Mouse (Mus musculus) hindbrain, postnatal 0 days (tissue): Measurements from ENCODE around the gene Atp2b2. TPM values are rescaled to one million over a fixed set of nuclear protein-coding genes. Genes with fewer than 3 reads are reported as not detected.

Experiments
- ATAC-seq: fragments of 200-750 bp; cut with Nextera tagmentation; 2 replicates; pipeline ENCODE4 v1.8.0; 2017; ENCODE audit warnings: mild to moderate bottlenecking, moderate TSS enrichment, moderate library complexity
- DNase-seq: peaks from one replicate; pipeline ENCODE4 v3.0.0-alpha.2; 2015; ENCODE audit warnings: low spot score
- H3K27ac ChIP-seq: fragments of 300-500 bp; sonication (generic); 2 replicates; pipeline ENCODE4 v1.5.1; 2014; ENCODE audit warnings: mild to moderate bottlenecking
- H3K27me3 ChIP-seq: fragments of 300-500 bp; sonication (generic); 2 replicates; pipeline ENCODE4 v1.6.1; 2014; ENCODE audit warnings: low read length, mixed read lengths; ENCODE audit not compliant: insufficient read depth
- H3K36me3 ChIP-seq: fragments of 300-500 bp; sonication (generic); 2 replicates; pipeline ENCODE4 v1.6.1; 2014; ENCODE audit warnings: low read length, mixed read lengths; ENCODE audit not compliant: insufficient read depth
- H3K4me1 ChIP-seq: fragments of 300-500 bp; sonication (generic); 2 replicates; pipeline ENCODE4 v1.6.1; 2014; ENCODE audit warnings: antibody characterized with exemption, low read length, mixed read lengths; ENCODE audit not compliant: insufficient read depth
- H3K4me2 ChIP-seq: fragments of 300-500 bp; sonication (generic); 2 replicates; pipeline ENCODE4 v1.6.1; 2014; ENCODE audit warnings: low read depth, mild to moderate bottlenecking, low read length, moderate library complexity, mixed read lengths
- H3K4me3 ChIP-seq: fragments of 300-500 bp; sonication (generic); 2 replicates; pipeline ENCODE4 v1.5.1; 2014; ENCODE audit warnings: low read length
- H3K9ac ChIP-seq: fragments of 300-500 bp; sonication (generic); replicated peaks from 2 replicates; pipeline ENCODE4 v1.6.1; 2014; ENCODE audit warnings: mild to moderate bottlenecking, low read length, moderate library complexity, mixed read lengths
- H3K9me3 ChIP-seq: fragments of 300-500 bp; sonication (generic); 2 replicates; pipeline ENCODE4 v1.6.1; 2016; ENCODE audit warnings: low read length, mixed read lengths
- CTCF ChIP-seq: IDR thresholded peaks from 2 replicates; pipeline ENCODE4 v1.5.1; 2016; ENCODE audit warnings: antibody characterized with exemption, control low read depth, low read depth
- WGBS: fragments of 180-500 bp; shearing (Covaris S2); extraction: QIAGEN DNeasy Blood & Tissue Kit; methylation state at CpG from one replicate; pipeline ENCODE4 v1.1.7; 2014; 5-methylcytosine and 5-hydroxymethylcytosine counted together
- polyA plus RNA-seq: library from polyadenylated mRNA; unstranded; fragments of >200 nt; fragmentation: Nextera tagmentation; extraction: Ambion mirVana; gene quantifications from 2 replicates; pipeline ENCODE4 v1.2.1, GENCODE M21; 2015
- total RNA-seq: library from RNA; depleted of rRNA; stranded (reverse); fragments of >200 nt; gene quantifications from 2 replicates; pipeline ENCODE4 v1.2.3, GENCODE M21; 2014

The Atp2b2 gene
- total and polyA plus RNA-seq, 2 experiments from 2014 or later, result 58.8 to 127 TPM

DNA sequence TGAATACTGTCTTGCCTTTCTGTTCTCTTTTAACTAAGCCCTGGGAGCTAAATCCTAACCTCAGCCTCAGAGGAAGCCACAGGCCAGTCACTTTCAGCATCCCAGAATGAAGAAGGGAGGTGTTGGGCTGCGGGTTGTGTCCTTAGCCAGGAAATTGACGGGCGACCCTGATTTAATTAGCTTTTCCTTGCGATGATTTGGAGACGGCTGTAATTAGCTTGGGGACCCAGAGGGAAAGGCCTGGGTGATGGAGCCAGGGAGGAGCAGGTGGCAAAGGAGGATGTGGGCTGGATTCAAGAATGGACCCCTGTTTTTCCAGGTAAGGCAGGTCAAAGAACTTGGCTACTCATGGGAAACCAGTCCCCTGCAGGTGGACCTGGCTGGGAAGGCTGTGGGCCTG, 138.0 kb downstream of the Atp2b2 start:
- DNase-seq, result peak; percentile 61
- 36% methylated on average over 5 of the region's 5 CpGs for WGBS

DNA sequence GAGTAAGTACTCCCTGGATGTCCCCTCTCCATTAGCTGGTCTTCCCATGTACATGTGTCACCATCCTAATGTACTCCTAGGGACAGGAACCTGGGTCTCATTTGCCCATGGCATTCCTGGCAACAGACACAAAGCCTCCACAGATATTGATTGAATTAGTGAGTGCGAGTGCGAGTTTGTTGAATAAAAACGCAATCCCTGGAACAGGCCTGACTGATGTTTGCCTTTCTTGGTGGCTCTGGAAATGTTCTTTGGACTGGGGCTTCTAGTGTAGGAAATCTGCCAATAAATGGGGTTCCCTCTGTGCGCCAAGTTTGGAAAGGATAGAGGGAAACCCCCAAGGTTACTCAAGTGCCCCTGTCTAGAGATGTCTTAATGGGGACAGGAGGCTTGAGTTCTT, 146.4 kb downstream of the Atp2b2 start:
- Histone ChIP-seq H3K4me2 (no peak overlapping the region), H3K9me3 (no peaks in the 10 kb centered on the region), H3K4me1 (peaks cover 2% of the 10 kb centered on the region; the same call in 1 of the 2 replicates), H3K27me3 (no peaks in the 10 kb centered on the region), H3K4me3 (no peak overlapping the region), H3K27ac (no peak overlapping the region), H3K9ac (no peak overlapping the region), H3K36me3 (no peaks in the 10 kb centered on the region)
- DNase-seq (no peak), ATAC-seq (no peak)
- whole genome bisulfite sequencing, result 91% methylated on average over 4 of the region's 4 CpGs
- TF ChIP-seq CTCF, result no peak

More for the DNA sequence above, 138.0 kb downstream of the Atp2b2 start:
- no peak overlapping the region for H3K27ac ChIP-seq
- no peaks in the 10 kb centered on the region for H3K4me1 ChIP-seq
- no peak for TF ChIP-seq CTCF
- no peak overlapping the region for H3K4me3 ChIP-seq
- H3K4me2 ChIP-seq, result no peak overlapping the region
- H3K9ac ChIP-seq, result no peak overlapping the region
- ATAC-seq, result no peak
- no peaks in the 10 kb centered on the region for H3K9me3 ChIP-seq
- no peaks in the 10 kb centered on the region for H3K36me3 ChIP-seq
- no peaks in the 10 kb centered on the region for H3K27me3 ChIP-seq

DNA sequence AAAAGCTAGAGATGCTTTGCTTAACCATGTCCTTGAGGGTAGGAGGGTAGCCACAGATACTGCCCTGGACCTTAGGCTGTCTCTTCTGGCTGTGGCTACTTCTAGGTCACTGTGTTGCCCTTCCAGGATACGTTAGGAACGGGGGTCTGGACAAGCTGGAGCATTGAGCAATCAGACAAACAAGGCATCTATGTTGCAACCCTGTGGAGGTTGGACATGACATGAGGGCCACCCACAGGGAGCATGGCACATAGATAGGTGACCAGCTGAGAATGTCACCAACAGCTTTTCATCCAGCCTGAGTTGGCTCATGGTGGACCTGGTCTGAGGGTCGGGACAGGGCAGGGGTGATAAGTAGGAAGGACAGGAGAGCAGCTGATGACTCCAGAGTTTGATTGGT, 148.4 kb downstream of the Atp2b2 start:
- H3K9ac ChIP-seq, result no peak overlapping the region
- WGBS, result 76% methylated on average over 3 of the region's 3 CpGs
- H3K4me1 ChIP-seq, result peaks cover 8% of the 10 kb centered on the region
- H3K27me3 ChIP-seq, result no peaks in the 10 kb centered on the region
- H3K9me3 ChIP-seq, result no peaks in the 10 kb centered on the region
- ATAC-seq (no peak), DNase-seq (no peak)
- no peak for TF ChIP-seq CTCF
- no peak overlapping the region for H3K27ac ChIP-seq
- no peak overlapping the region for H3K4me3 ChIP-seq
- no peaks in the 10 kb centered on the region for H3K36me3 ChIP-seq
- H3K4me2 ChIP-seq, result no peak overlapping the region

DNA sequence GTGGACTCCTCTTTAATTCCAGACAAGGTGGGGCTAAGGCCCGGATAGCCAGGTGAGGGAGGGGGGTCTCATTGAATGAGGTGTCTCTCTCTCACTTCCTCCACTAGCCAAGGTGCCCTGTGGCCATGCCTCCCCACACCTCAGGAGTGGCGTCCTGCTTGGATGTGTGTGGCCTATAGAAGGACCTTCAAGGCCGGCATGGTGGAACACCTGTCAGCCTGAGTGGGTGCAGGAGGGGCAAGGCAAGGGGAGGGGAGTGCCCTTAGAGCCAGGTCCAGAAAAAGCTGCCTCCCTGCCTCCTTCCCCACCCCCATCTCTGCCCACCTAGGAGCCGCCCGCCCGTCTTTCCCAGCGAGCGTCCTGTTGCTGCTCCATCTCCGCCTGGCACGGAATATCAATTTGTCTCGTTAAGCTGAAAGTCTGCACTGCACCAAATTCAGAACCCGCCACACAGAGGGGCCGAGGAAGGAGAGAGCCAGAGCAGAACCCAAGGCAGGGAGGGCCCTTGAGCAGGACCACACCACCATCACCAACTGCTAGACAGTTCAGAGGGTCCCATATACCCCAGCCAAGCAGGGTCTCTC, 150.2 kb downstream of the Atp2b2 start:
- H3K36me3 ChIP-seq, result no peaks in the 10 kb centered on the region
- ATAC-seq (no peak), DNase-seq (peak; percentile 35)
- H3K27me3 ChIP-seq, result no peaks in the 10 kb centered on the region
- peaks cover 10% of the 10 kb centered on the region for H3K4me1 ChIP-seq
- H3K9ac ChIP-seq, result 0 out of 2 replicates have a peak overlapping the region, but pooled peaks have one; percentile 9
- 51% methylated on average over 13 of the region's 13 CpGs for WGBS
- H3K27ac ChIP-seq, result peak overlapping the region; percentile 76
- TF ChIP-seq CTCF, result no peak
- no peak overlapping the region for H3K4me3 ChIP-seq
- H3K4me2 ChIP-seq, result peak overlapping the region; percentile 77
- H3K9me3 ChIP-seq, result no peaks in the 10 kb centered on the region

DNA sequence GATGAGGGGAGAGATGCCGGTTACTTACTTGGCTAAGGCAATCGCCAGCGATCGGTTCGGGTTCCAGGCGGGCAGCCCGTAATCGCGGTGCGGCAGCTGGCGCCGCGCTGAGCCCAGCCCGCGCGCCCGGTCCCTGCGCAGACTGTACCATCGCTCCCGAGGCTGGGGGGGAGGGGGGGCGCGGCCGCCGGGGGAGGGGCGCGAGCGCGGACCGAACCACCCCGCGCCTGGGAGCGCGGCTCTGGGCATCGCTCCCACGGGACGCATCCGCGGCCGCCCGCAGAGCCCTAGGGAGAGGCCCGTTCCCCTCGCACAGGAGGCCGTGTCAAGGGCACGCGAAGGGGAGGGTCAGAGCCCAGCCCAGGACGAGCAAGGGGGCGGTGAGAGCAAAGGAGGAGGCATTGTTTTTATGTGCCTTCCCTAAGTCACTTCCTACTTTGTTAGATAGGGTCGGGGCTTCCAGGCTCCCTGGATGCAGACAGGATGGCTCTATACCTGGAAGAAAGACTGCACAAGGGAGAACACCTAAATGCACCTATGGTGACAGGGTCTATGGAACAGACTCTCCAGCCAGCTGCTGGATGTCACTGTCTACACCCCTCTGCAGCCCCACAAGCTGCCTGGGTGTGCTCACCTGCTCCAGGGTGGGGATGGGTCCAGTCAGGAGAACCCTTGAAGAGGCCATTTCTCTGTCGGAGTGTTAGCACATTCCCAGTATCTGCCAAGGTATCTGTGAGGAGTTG, 151.0 kb downstream of the Atp2b2 start:
- Histone ChIP-seq H3K27me3 (no peaks in the 10 kb centered on the region), H3K4me2 (peak overlapping the region; percentile 77), H3K36me3 (no peaks in the 10 kb centered on the region), H3K4me1 (peaks cover 10% of the 10 kb centered on the region), H3K4me3 (peak overlapping the region; percentile 54), H3K9ac (peak overlapping the region; percentile 70), H3K9me3 (no peaks in the 10 kb centered on the region), H3K27ac (peak overlapping the region; percentile 76)
- DNase-seq (peak; percentile 83), ATAC-seq (peak; percentile 79)
- no peak for TF ChIP-seq CTCF
- 1% methylated on average over 33 of the region's 49 CpGs for WGBS

DNA sequence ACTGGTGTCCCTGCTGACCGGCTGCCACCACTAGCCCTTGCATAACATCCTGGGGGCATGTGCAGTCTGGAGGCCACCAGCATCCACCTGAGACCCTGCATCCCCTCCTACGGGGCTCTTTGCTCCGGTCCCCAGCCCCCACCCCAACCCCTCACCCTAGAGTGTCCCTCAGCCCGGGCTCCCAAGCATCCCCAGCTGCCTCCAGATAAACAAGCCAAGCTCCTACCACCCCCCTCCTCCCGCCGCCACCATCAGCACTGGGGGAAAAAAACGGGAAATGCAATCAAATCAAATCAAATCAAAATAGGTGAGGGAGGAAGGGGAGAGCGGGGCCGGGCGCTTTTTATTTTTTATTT, 151.6 kb downstream of the Atp2b2 start:
- Histone ChIP-seq H3K36me3 (no peaks in the 10 kb centered on the region), H3K27me3 (no peaks in the 10 kb centered on the region), H3K4me1 (peaks cover 10% of the 10 kb centered on the region), H3K9me3 (no peaks in the 10 kb centered on the region), H3K4me3 (peak overlapping the region; percentile 54), H3K27ac (peak overlapping the region; percentile 76), H3K4me2 (peak overlapping the region; percentile 77), H3K9ac (peak overlapping the region; percentile 70)
- no peak for TF ChIP-seq CTCF
- 4% methylated on average over 10 of the region's 10 CpGs for WGBS
- DNase-seq (no peak), ATAC-seq (peak; percentile 25; the same call in 1 of the 2 replicates)
